Mouse (Mus musculus) natural killer cell, adult 2 months (primary cell): ENCODE measurements around the gene Rps24.
"Not testable (repeated sequence)": the region's sequence is repeated elsewhere in the genome, so short reads cannot be mapped to it uniquely, and the experiment has no call there.

Experiments
- DNase-seq, 2 experiments: peaks; one replicate each; pipeline ENCODE4 v3.0.0; 2022; ENCODE audit warnings: low spot score in 2 of 2

The Rps24 gene

GRCm38 (mm10) chr14:24486773-24487227 lies at the start of gene Rps24, which contains the start of gene Polr3a:
Gene Rps24 (plus strand): TSS chr14:24487125.
Gene Polr3a (minus strand): TSS chr14:24487058.
- DNase-seq = peak; percentile 86 to 91

DNA sequence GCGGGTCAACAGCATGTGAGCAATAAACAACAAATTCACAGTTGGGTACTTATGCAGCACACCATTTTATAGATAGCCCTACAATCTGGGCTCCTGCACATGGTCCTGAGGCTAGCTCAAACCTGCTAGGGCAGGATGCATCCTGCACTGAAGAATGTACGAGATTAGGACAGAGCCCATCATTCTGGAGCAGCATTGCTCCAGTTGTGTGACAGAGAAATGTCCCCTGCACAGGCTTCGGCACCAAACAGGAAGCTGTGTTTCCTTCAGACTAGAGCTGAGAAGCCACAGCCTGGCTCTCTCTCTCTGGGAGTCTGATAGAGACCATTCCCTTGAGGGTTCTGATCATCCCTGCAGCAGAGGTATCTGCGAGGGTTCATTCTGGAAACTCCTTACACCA lies 43.4 kb upstream of the Rps24 start:
- not testable (repeated sequence) for DNase-seq

GRCm38 (mm10) chr14:24458191-24458590 lies 28.7 kb upstream of the Rps24 start:
- DNase-seq = no peak

DNA sequence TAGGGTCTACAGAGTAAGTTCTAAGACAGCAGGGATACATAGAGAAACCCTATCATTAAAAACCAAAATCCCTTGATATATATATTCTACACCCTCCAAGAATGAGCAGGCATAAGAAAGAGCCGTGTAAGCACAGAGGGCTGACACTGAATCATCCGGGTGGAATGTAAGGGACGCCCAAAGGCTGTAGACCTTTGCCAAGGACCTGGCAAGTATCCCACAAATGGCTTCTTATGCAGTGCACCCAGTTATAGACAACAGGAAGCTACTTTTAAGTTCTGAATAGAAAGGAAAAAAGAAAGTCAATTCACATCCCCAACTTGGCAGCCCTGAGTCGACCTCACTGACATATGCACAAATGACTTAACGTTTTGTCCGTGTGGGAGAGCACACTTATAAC lies 18.1 kb upstream of the Rps24 start:
- no peak for DNase-seq

- DNase-seq = no peak
Measured at GRCm38 (mm10) chr14:24486241-24486767, 621 bp upstream of the Rps24 start.

GRCm38 (mm10) chr14:24489772-24490171 lies 2.8 kb downstream of the Rps24 start:
- DNase-seq = not testable (repeated sequence)

- DNase-seq = peak; percentile 95 to 96
Measured at GRCm38 (mm10) chr14:24490468-24491265, 3.7 kb downstream of the Rps24 start.

DNA sequence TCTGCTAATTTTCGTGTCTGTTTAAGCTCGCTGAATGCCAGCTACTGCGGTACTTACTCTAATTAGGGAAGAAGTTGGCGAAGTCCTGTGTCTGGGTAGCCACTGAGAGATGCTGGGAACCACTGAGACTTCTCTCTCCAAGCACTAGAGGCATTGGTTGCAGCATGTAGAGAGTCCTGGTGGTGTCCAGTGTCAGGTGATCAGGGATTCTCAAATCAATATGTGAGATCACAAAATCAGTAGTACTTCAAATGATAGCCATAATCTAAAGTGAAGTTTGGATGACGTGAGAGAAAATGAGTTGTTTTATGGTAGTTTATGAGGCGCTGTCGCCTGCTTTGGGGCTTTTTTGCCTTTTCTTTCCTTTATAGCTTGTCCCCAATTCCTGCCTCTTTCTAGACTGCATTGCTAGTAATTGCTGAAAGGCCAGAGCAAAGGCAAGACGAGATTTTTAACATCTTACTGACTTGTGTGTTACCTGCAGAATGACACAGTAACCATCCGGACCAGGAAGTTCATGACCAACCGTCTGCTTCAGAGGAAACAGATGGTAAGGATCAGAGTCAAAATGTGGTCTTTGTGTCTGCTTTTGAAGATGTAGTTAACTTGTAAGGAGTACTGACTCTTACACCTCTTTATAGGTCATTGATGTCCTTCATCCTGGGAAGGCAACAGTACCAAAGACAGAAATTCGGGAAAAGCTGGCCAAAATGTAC lies 4.5 kb downstream of the Rps24 start:
- DNase-seq = no peak

DNA sequence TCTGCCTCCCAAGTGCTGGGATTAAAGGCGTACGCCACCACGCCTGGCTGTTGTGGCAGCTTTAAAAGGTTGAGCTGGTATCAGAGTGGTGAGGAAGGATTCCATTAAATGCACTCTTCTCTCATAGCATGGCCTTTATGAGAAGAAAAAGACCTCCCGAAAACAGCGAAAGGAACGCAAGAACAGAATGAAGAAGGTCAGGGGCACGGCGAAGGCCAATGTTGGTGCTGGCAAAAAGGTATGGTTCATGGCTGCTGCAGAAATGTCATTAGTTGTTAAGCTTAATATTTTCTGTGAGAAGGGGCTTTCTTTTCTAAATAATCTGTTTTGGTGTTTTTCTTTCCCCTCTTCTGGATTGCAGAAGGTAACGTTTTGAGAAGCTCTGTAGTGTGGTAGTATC lies 6.3 kb downstream of the Rps24 start:
- DNase-seq = no peak

DNA sequence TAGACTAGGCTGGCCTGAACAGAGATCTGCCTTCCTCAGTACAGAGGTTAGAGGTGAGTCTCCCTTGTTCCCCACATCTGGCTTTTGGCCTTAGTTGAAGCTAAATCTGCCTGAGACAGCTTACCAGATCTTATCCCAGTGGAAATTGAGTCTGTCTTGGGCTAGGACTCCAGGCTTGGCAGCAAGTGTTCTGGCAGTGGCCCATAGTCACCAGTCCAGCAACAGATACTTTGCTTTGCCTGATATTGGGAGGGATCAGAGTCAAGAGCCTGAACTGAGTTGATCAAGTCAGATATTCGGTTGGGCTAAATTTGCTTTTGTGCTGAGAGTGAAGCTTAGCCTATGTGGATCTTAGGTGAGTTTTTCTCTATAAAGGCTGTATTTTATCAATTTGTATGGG lies 9.6 kb downstream of the Rps24 start:
- no peak for DNase-seq

DNA sequence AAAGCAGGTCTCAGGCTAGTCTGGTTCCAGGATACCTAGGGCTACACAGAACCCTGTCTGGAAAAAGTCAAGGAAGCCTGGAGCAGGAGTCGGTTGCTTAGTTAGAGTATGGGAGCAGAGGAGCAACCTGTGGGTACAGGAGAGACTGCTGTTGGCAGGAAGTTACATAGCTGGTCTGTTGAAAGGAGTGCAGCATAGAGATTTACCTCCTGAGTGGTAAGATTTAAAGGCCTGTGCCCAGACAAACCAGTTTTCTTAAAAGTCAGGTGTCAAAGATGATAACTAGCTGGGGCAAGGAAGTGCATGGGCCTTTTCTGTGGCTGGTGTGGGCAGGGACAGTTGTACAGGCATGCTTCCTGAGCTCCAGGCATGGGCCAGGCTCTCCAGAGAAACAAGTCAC lies 10.5 kb downstream of the Rps24 start:
- DNase-seq = no peak

GRCm38 (mm10) chr14:24498561-24499255 lies 11.8 kb downstream of the Rps24 start:
- DNase-seq = no peak

DNA sequence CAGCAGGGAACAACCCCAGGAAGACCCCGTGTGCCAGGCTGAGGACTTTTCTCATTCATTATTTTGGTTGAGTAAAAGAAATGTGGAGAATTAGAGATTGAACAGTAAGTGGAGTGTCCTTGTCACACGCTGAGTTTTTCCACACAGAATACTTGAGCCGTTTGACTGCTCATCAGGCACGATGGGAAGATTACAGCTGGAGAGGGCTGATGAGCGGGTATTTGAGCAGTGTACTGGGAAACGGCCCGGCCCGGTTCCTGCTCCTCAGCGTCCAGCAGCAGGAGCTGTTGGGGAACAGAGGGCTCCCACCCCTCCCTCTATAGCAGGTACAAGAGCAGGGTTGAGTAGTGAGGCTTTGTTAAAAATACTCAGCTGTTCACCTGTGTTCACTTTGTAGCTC lies 12.6 kb downstream of the Rps24 start:
- DNase-seq = no peak

GRCm38 (mm10) chr14:24500091-24500844 lies 13.3 kb downstream of the Rps24 start:
- peak; percentile 32 to 51 for DNase-seq

- DNase-seq = no peak
Measured at GRCm38 (mm10) chr14:24500845-24501186, 13.9 kb downstream of the Rps24 start.

- no peak for DNase-seq
Measured at GRCm38 (mm10) chr14:24501256-24501655, 14.3 kb downstream of the Rps24 start.

DNA sequence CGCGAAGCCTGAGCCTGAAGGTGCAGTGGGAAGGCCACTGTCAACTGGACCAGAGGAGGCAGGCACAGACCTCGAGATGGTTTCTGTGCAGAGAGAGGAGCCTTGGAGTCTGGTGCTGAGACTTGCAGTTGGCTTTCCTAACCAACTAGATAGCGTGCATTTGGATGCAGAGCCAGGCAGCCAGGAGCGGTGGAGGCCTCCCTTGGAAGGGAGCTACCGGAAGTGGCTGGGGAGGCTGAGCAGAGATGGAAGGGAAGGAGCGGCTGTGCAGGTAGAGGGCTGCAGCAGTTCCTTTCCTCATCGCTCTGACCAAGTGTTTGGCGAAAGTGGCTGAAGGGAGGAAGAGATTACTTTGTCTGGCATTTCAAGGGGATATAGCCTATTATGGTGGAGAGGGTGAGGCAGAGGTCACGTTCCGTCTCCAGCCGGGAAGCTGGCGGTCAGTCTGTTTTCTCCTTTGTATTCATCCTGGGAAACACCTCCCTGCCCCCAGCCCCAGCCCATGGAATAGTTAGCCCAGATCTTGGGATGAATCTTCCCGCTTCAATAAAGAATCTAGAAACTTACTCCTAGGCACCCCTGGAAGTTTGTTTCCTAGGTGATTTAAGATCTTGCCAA lies 20.6 kb downstream of the Rps24 start:
- DNase-seq = no peak

DNA sequence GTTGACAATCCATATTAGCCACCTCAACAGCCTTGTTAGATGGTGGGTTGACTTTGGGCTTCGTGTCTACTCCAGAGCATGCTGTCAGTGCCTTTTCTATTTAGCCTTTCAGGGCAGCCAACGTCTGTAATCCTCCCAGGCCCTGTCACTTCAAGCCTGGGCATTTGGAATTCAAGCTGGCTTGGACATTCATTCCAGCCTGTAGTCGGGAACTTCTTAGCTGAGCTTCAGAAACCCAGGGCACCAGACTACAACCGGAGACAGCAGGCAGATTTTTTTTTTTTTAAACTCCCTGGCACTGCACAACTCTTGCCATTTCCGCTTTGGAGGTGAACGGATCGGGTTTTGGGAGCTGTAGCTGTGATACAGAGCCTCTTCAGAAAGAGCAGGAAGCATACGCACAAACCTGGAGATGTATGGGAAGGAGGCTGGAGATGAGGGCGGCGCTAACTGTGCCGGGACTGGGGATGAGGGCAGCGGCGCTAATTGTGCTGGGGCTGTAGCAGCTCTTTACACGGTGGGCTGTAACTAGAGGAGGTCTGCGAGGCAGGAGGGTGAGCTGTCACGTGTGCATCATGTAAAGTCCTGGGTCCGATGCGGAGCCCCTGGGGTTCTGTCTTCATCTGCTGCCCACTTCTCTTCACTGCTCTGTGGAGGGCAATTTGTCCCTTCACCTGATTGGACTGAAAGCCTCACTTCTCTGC lies 21.3 kb downstream of the Rps24 start:
- no peak for DNase-seq

- DNase-seq = no peak
Measured at GRCm38 (mm10) chr14:24509557-24509956, 22.6 kb downstream of the Rps24 start.

DNA sequence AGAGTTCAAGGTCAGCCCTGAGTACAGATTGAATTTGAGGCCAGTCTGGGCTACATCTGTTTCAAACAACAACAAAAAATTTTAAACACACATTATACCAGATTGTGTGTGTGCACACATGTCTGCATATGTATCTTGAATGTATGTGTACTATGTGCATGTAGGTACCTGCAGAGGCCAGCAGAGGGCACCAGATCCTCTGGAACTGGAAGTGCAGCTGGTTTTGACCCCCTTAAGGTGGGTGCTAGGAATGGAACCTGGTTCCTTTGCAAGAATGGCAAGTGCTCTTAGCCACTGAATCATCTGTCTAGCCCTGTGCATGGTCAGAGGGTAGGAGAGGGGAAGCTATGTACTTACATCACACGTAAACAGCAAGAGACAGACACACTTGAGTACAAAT lies 23.3 kb downstream of the Rps24 start:
- no peak for DNase-seq
